20 mouse cellular contexts compared by ENCODE assay signal in the genomic region with DNA sequence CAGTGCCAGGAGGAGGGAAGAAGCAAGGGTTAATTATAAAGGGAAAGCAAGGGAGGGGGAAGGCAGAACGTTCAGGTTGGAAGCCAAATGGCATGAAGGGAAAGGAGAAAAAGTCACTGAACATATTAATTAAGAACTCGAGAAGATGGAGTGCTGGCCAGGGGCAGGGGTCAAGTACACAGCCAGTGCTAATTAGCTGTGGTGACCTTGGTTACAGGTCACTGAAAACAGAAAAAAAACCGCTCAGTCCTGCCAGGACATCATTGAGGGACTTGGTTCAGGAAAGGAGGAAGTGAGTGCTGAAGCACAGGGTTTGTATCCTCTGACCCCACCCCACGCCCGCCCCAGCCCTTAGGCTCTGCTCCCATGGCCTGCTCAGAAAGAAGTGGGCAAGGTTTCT.
DNase-seq lines count a peak whose midpoint lies in the region; ATAC-seq lines count a peak whose summit lies in the region.
"Had no signal": no experiment of that assay in that cellular context is flagged by ENCODE, and none has a peak within 500 bp of the region (broad histone marks: within the 10 kb centered on the region; RNA-seq: fewer than 3 reads in every experiment).

No protein-coding gene starts in this region.

- no peak overlapping the region for H3K9ac ChIP-seq in midbrain, embryonic 11.5 days (ENCODE audit: low read length)
- no peak overlapping the region for H3K9ac ChIP-seq in hindbrain, embryonic 15.5 days
- H3K9ac ChIP-seq in heart, embryonic 11.5 days (ENCODE audit: low read depth, low read length): no peak overlapping the region
- H3K9ac ChIP-seq: heart, embryonic 13.5 days; stomach, embryonic 15.5 days had no signal

- H3K27me3 ChIP-seq in midbrain, embryonic 10.5 days (ENCODE audit: low read depth, poor library complexity, severe bottlenecking): peaks cover 11% of the 10 kb centered on the region
- H3K27me3 ChIP-seq in midbrain, embryonic 11.5 days (ENCODE audit: control insufficient read depth, insufficient read depth, low read length): no peaks in the 10 kb centered on the region
- no peaks in the 10 kb centered on the region for H3K27me3 ChIP-seq in hindbrain, embryonic 15.5 days
- H3K27me3 ChIP-seq in heart, embryonic 11.5 days (ENCODE audit: control insufficient read depth, insufficient read depth, low read length): no peaks in the 10 kb centered on the region
- H3K27me3 ChIP-seq: heart, embryonic 13.5 days; neural tube, embryonic 12.5 days; stomach, embryonic 15.5 days had no signal

- H3K4me3 ChIP-seq in midbrain, embryonic 10.5 days: no peak overlapping the region
- no peak overlapping the region for H3K4me3 ChIP-seq in midbrain, embryonic 11.5 days (ENCODE audit: low read depth, low read length)
- no peak overlapping the region for H3K4me3 ChIP-seq in hindbrain, embryonic 15.5 days
- no peak overlapping the region for H3K4me3 ChIP-seq in heart, embryonic 11.5 days (ENCODE audit: low read depth, low read length)
- H3K4me3 ChIP-seq: erythroblast, embryonic 14.5 days; heart, embryonic 13.5 days; layer of hippocampus, adult 2 months; left cerebral cortex, adult 2 months; neural tube, embryonic 12.5 days; stomach, embryonic 15.5 days had no signal

- WGBS in midbrain, embryonic 10.5 days: 19% methylated on average over 5 of the region's 5 CpGs
- 10% methylated on average over 5 of the region's 5 CpGs for WGBS in midbrain, embryonic 11.5 days
- 17% methylated on average over 5 of the region's 5 CpGs for WGBS in hindbrain, embryonic 15.5 days
- WGBS in heart, embryonic 11.5 days (ENCODE audit: insufficient replicate concordance): 37% methylated on average over 5 of the region's 5 CpGs

- peaks cover 10% of the 10 kb centered on the region for H3K9me3 ChIP-seq in midbrain, embryonic 10.5 days (replicated peaks)
- no peaks in the 10 kb centered on the region for H3K9me3 ChIP-seq in midbrain, embryonic 11.5 days (ENCODE audit: control insufficient read depth, low read length)
- no peaks in the 10 kb centered on the region for H3K9me3 ChIP-seq in hindbrain, embryonic 15.5 days
- peaks cover 5% of the 10 kb centered on the region for H3K9me3 ChIP-seq in heart, embryonic 11.5 days (replicated peaks; ENCODE audit: control insufficient read depth, low read length)
- H3K9me3 ChIP-seq: stomach, embryonic 15.5 days had no signal

- H3K27ac ChIP-seq in midbrain, embryonic 10.5 days (replicated peaks): peak overlapping the region; percentile 1; the same call in 1 of the 2 replicates
- no peak overlapping the region for H3K27ac ChIP-seq in midbrain, embryonic 11.5 days (ENCODE audit: low read depth, low read length)
- no peak overlapping the region for H3K27ac ChIP-seq in hindbrain, embryonic 15.5 days (replicated peaks)
- H3K27ac ChIP-seq in heart, embryonic 11.5 days (ENCODE audit: low read depth, low read length): no peak overlapping the region
- H3K27ac ChIP-seq: heart, embryonic 13.5 days; layer of hippocampus, adult 2 months; left cerebral cortex, adult 2 months; neural tube, embryonic 12.5 days; stomach, embryonic 15.5 days had no signal

- ATAC-seq in midbrain, embryonic 11.5 days (ENCODE audit: low FRiP score): no peak
- peak; percentile 38; the same call in 1 of the 2 replicates for ATAC-seq in hindbrain, embryonic 15.5 days (ENCODE audit: low FRiP score, low read depth)
- ATAC-seq in heart, embryonic 11.5 days (replicated peaks; ENCODE audit: insufficient number of reproducible peaks, low FRiP score, low TSS enrichment): no peak
- ATAC-seq: CD4-positive, CD25-positive, alpha-beta regulatory T cell, adult 4 months had no signal

- no peaks in the 10 kb centered on the region for H3K36me3 ChIP-seq in midbrain, embryonic 10.5 days
- H3K36me3 ChIP-seq in midbrain, embryonic 11.5 days (ENCODE audit: control insufficient read depth, insufficient read depth, low read length): no peaks in the 10 kb centered on the region
- no peaks in the 10 kb centered on the region for H3K36me3 ChIP-seq in hindbrain, embryonic 15.5 days
- no peaks in the 10 kb centered on the region for H3K36me3 ChIP-seq in heart, embryonic 11.5 days (ENCODE audit: control insufficient read depth, insufficient read depth, low read length)
- H3K36me3 ChIP-seq: heart, embryonic 13.5 days; neural tube, embryonic 12.5 days; stomach, embryonic 15.5 days had no signal

- no peak for DNase-seq in midbrain, embryonic 10.5 days (ENCODE audit: low spot score)
- no peak for DNase-seq in midbrain, embryonic 11.5 days (ENCODE audit: low spot score, missing footprints)
- peak; percentile 26 to 60 for DNase-seq in kidney, adult 8-10 months
- peak; percentile 52 to 70 for DNase-seq in kidney, postnatal 36 days
- no peak for DNase-seq in cerebellum, adult 9-11 months
- DNase-seq in left cerebral cortex, adult 9 months (ENCODE audit: low spot score in 2 of 2): no peak
- DNase-seq: adrenal gland, postnatal 10 days; cerebellum, adult 8-10 months; gastrocnemius, postnatal 36 days; lung, adult 18-20 months; lung, postnatal 4 days had no signal

- peaks cover 21% of the 10 kb centered on the region for H3K4me1 ChIP-seq in midbrain, embryonic 10.5 days
- H3K4me1 ChIP-seq in midbrain, embryonic 11.5 days (ENCODE audit: control insufficient read depth, insufficient read depth, low read length): peaks cover 3% of the 10 kb centered on the region; the same call in 1 of the 2 replicates
- H3K4me1 ChIP-seq in hindbrain, embryonic 15.5 days (replicated peaks): peaks cover 16% of the 10 kb centered on the region
- no peaks in the 10 kb centered on the region for H3K4me1 ChIP-seq in heart, embryonic 11.5 days (ENCODE audit: control insufficient read depth, insufficient read depth, low read length)
- H3K4me1 ChIP-seq: stomach, embryonic 15.5 days had no signal

- H3K4me2 ChIP-seq in midbrain, embryonic 11.5 days: no peak overlapping the region
- H3K4me2 ChIP-seq in hindbrain, embryonic 15.5 days: no peak overlapping the region
- H3K4me2 ChIP-seq in heart, embryonic 11.5 days: no peak overlapping the region
- H3K4me2 ChIP-seq: heart, embryonic 13.5 days; neural tube, embryonic 12.5 days; stomach, embryonic 15.5 days had no signal

Comparison
In these comparisons a context has a peak if more than half of its experiments do, and no peak if none do; other contexts are left out.
1. DNase-seq: peak in kidney, adult 8-10 months (2 of 2) and kidney, postnatal 36 days (2 of 2); none in midbrain, embryonic 10.5 days (single experiment), midbrain, embryonic 11.5 days (single experiment), cerebellum, adult 9-11 months (single experiment) and left cerebral cortex, adult 9 months (0 of 2).